ENCODE assay signal across 8 mouse cellular contexts in the genomic region with DNA sequence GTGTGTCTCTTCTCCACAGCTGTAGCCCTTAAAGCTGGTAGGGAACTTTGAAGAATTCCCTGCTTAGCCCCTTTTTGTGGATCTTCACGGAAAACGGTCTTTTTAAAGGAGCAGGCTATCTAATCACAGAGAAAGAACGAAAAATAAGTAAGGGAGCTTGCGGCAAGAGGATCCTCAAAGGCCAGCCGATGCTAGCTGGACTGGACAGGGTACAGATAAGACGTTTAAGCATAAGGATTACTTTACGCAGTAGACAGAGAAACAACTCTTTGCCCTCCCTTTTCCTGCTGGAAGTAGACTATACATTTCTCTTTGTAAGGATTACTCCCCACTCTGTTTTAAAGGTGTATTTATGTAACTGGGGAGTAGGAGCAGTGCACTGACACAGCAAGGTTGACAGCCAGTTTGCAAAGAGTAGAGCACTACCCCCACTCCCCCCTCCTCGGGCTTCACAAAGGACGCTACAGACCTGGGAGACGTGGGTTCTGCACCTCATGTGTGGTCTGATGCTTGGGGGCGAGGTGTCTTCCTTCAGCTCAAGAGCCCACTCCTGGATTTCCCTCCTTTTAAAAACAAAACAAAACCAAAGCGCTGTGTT. TPM values are rescaled to one million over a fixed set of nuclear protein-coding genes. Genes with fewer than 3 reads are reported as not detected.
DNase-seq lines count a peak whose midpoint lies in the region; ATAC-seq and TF ChIP-seq lines count a peak whose summit lies in the region.

No protein-coding gene starts in this region.

- TF ChIP-seq POLR2A in bone marrow, adult 2 months (IDR thresholded peaks at IDR 0.05; ENCODE audit: borderline replicate concordance, control insufficient read depth, low read depth, low read length): no peak
- no peak for TF ChIP-seq POLR2A in limb, embryonic 14.5 days (IDR thresholded peaks at IDR 0.05; ENCODE audit: borderline replicate concordance, extremely low read depth, insufficient read depth, insufficient read length)

- no peaks in the 10 kb centered on the region for H3K9me3 ChIP-seq in kidney, embryonic 15.5 days (replicated peaks)
- H3K9me3 ChIP-seq in forebrain, embryonic 12.5 days: no peaks in the 10 kb centered on the region
- H3K9me3 ChIP-seq in limb, embryonic 14.5 days (ENCODE audit: control insufficient read depth, low read length): no peaks in the 10 kb centered on the region
- H3K9me3 ChIP-seq in neural tube, embryonic 15.5 days (replicated peaks): no peaks in the 10 kb centered on the region

- H3K9ac ChIP-seq in kidney, embryonic 15.5 days: peak overlapping the region; percentile 78; the same call in 1 of the 2 replicates
- H3K9ac ChIP-seq in forebrain, embryonic 12.5 days: peak overlapping the region; percentile 81
- H3K9ac ChIP-seq in limb, embryonic 14.5 days (ENCODE audit: low read depth, low read length, severe bottlenecking): peak overlapping the region; percentile 82
- H3K9ac ChIP-seq in neural tube, embryonic 15.5 days (replicated peaks): peak overlapping the region; percentile 82

- no peaks in the 10 kb centered on the region for H3K27me3 ChIP-seq in kidney, embryonic 15.5 days
- H3K27me3 ChIP-seq in forebrain, embryonic 12.5 days: no peaks in the 10 kb centered on the region
- H3K27me3 ChIP-seq in limb, embryonic 14.5 days (ENCODE audit: control insufficient read depth, insufficient read depth, low read length): no peaks in the 10 kb centered on the region
- H3K27me3 ChIP-seq in neural tube, embryonic 15.5 days (replicated peaks): 0 out of 2 replicates have a peak, but pooled peaks cover 2% of the 10 kb centered on the region

- H3K4me1 ChIP-seq in kidney, embryonic 15.5 days: peaks cover 30% of the 10 kb centered on the region
- peaks cover 1% of the 10 kb centered on the region for H3K4me1 ChIP-seq in bone marrow, adult 2 months (ENCODE audit: control insufficient read depth, insufficient read depth, low read length)
- H3K4me1 ChIP-seq in forebrain, embryonic 12.5 days: peaks cover 10% of the 10 kb centered on the region; the same call in 1 of the 2 replicates
- H3K4me1 ChIP-seq in limb, embryonic 14.5 days (ENCODE audit: control insufficient read depth, insufficient read depth, low read length): peaks cover 13% of the 10 kb centered on the region
- peaks cover 17% of the 10 kb centered on the region for H3K4me1 ChIP-seq in neural tube, embryonic 15.5 days

- ATAC-seq in kidney, embryonic 15.5 days (replicated peaks; ENCODE audit: low FRiP score): no peak
- ATAC-seq in forebrain, embryonic 12.5 days (ENCODE audit: low FRiP score): no peak
- no peak for ATAC-seq in limb, embryonic 14.5 days (ENCODE audit: low FRiP score, low read depth)
- ATAC-seq in neural tube, embryonic 15.5 days (ENCODE audit: low FRiP score): no peak

- no peak for TF ChIP-seq CTCF in bone marrow, adult 2 months (IDR thresholded peaks at IDR 0.05; ENCODE audit: control insufficient read depth, insufficient read depth, low read length)

- H3K4me3 ChIP-seq in kidney, embryonic 15.5 days (replicated peaks): peak overlapping the region; percentile 77
- H3K4me3 ChIP-seq in bone marrow, adult 2 months (replicated peaks; ENCODE audit: control insufficient read depth, low read depth, low read length): peak overlapping the region; percentile 63
- peak overlapping the region; percentile 64 for H3K4me3 ChIP-seq in forebrain, embryonic 12.5 days (replicated peaks)
- H3K4me3 ChIP-seq in limb, embryonic 14.5 days (replicated peaks; ENCODE audit: low read length): peak overlapping the region; percentile 60
- H3K4me3 ChIP-seq in neural tube, embryonic 15.5 days (replicated peaks): peak overlapping the region; percentile 58

- 15% methylated on average over 12 of the region's 12 CpGs for WGBS in kidney, embryonic 15.5 days
- WGBS in bone marrow, adult 2 months: 17% methylated on average over 12 of the region's 12 CpGs
- WGBS in forebrain, embryonic 12.5 days: 41% methylated on average over 12 of the region's 12 CpGs
- 24% methylated on average over 12 of the region's 12 CpGs for WGBS in limb, embryonic 14.5 days
- 42% methylated on average over 12 of the region's 12 CpGs for WGBS in neural tube, embryonic 15.5 days

- no peak for DNase-seq in kidney, adult 9 months
- no peak for DNase-seq in limb, embryonic 14.5 days (ENCODE audit: low spot score)
- DNase-seq in right cerebral cortex, postnatal 14 days: no peak
- DNase-seq in layer of hippocampus, postnatal 36 days: no peak

- peak overlapping the region; percentile 71 for H3K4me2 ChIP-seq in kidney, embryonic 15.5 days
- peak overlapping the region; percentile 69 for H3K4me2 ChIP-seq in forebrain, embryonic 12.5 days
- H3K4me2 ChIP-seq in limb, embryonic 14.5 days (replicated peaks; ENCODE audit: low read depth, low read length, severe bottlenecking): peak overlapping the region; percentile 56
- peak overlapping the region; percentile 73 for H3K4me2 ChIP-seq in neural tube, embryonic 15.5 days

- no peaks in the 10 kb centered on the region for H3K36me3 ChIP-seq in kidney, embryonic 15.5 days
- H3K36me3 ChIP-seq in forebrain, embryonic 12.5 days (replicated peaks): no peaks in the 10 kb centered on the region
- H3K36me3 ChIP-seq in limb, embryonic 14.5 days (ENCODE audit: control insufficient read depth, insufficient read depth, low read length): no peaks in the 10 kb centered on the region
- no peaks in the 10 kb centered on the region for H3K36me3 ChIP-seq in neural tube, embryonic 15.5 days

- H3K27ac ChIP-seq in kidney, embryonic 15.5 days: peak overlapping the region; percentile 97
- peak overlapping the region; percentile 87; the same call in 1 of the 2 replicates for H3K27ac ChIP-seq in bone marrow, adult 2 months (ENCODE audit: control insufficient read depth, insufficient read depth, low read depth, low read length, poor library complexity)
- H3K27ac ChIP-seq in forebrain, embryonic 12.5 days: peak overlapping the region; percentile 46; the same call in 1 of the 2 replicates
- peak overlapping the region; percentile 93; the same call in 1 of the 2 replicates for H3K27ac ChIP-seq in limb, embryonic 14.5 days (replicated peaks; ENCODE audit: low read depth, low read length)
- peak overlapping the region; percentile 51 for H3K27ac ChIP-seq in neural tube, embryonic 15.5 days (replicated peaks)

RNA-seq across cellular contexts. Expression of a gene that starts 9.9 kb away (rescaled TPM):
- 20.6 and 26.7 TPM in 2 replicates for polyA plus RNA-seq in kidney, embryonic 15.5 days (2015; fragmentation: Nextera tagmentation; extraction: Ambion mirVana)
- 35.8 and 64.2 TPM in 2 replicates for polyA plus RNA-seq in bone marrow, adult 2 months (2011; ENCODE audit: insufficient read depth, insufficient read length, low replicate concordance, missing spikeins)
- polyA plus RNA-seq in forebrain, embryonic 12.5 days (2016; fragmentation: Nextera tagmentation; extraction: Ambion mirVana): 16.1 and 20.7 TPM in 2 replicates
- 14.1 and 20.9 TPM in 2 replicates for polyA plus RNA-seq in limb, embryonic 14.5 days (2012; rRNA removed)
- 17.6 and 20.0 TPM in 2 replicates for polyA plus RNA-seq in limb, embryonic 14.5 days (2014; fragmentation: Nextera tagmentation; extraction: Ambion mirVana)
- polyA plus RNA-seq in neural tube, embryonic 15.5 days (2015; fragmentation: Nextera tagmentation; extraction: Ambion mirVana): 49.4 and 53.0 TPM in 2 replicates
- total RNA-seq in layer of hippocampus, postnatal 36 days (2021): 10 to 100 TPM; 53.2 to 53.5 TPM

Comparison
In these comparisons a context has a peak if more than half of its experiments do, and no peak if none do; other contexts are left out.
1. H3K27ac ChIP-seq: peak in every context shown above with its lines; median percentile 97 in kidney, embryonic 15.5 days; 93 in limb, embryonic 14.5 days; 87 in bone marrow, adult 2 months; 51 in neural tube, embryonic 15.5 days; 46 in forebrain, embryonic 12.5 days.